14 mouse cellular contexts compared by ENCODE assay signal in genomic region chr19:53734845-53735244, GRCm38 (mm10). TPM values are rescaled to one million over a fixed set of nuclear protein-coding genes. Genes with fewer than 3 reads are reported as not detected.
DNase-seq lines count a peak whose midpoint lies in the region; ATAC-seq and TF ChIP-seq lines count a peak whose summit lies in the region.
"Had no signal": no experiment of that assay in that cellular context is flagged by ENCODE, and none has a peak within 500 bp of the region (broad histone marks: within the 10 kb centered on the region; RNA-seq: fewer than 3 reads in every experiment).

No protein-coding gene starts in this region.

- TF ChIP-seq POLR2A in embryonic fibroblast, embryonic 13.5 days (IDR thresholded peaks at IDR 0.05; ENCODE audit: low read depth, low read length), result no peak

- no peak overlapping the region for H3K4me2 ChIP-seq in lung, postnatal 0 days (replicated peaks; ENCODE audit: low read depth, low read length)
- H3K4me2 ChIP-seq: limb, embryonic 15.5 days had no signal

- no peak overlapping the region for H3K9ac ChIP-seq in lung, postnatal 0 days (replicated peaks; ENCODE audit: low read depth)
- H3K9ac ChIP-seq: limb, embryonic 15.5 days had no signal

- no peak overlapping the region for H3K27ac ChIP-seq in gastrocnemius, adult 2 months
- no peak overlapping the region for H3K27ac ChIP-seq in lung, postnatal 0 days (ENCODE audit: low read length)
- no peak overlapping the region for H3K27ac ChIP-seq in embryonic fibroblast, embryonic 13.5 days (ENCODE audit: insufficient read depth, low read length)
- H3K27ac ChIP-seq: limb, embryonic 15.5 days had no signal

- no peaks in the 10 kb centered on the region for H3K9me3 ChIP-seq in lung, postnatal 0 days (ENCODE audit: low read length)
- no peaks in the 10 kb centered on the region for H3K9me3 ChIP-seq in E14TG2a.4 (ENCODE audit: low read length)
- H3K9me3 ChIP-seq: limb, embryonic 15.5 days had no signal

- no peaks in the 10 kb centered on the region for H3K36me3 ChIP-seq in lung, postnatal 0 days (ENCODE audit: insufficient read depth, low read length)
- no peaks in the 10 kb centered on the region for H3K36me3 ChIP-seq in E14TG2a.4 (ENCODE audit: insufficient read depth, low read length)
- H3K36me3 ChIP-seq: limb, embryonic 15.5 days had no signal

- DNase-seq in gastrocnemius, adult 2 months, result no peak
- no peak for DNase-seq in gastrocnemius, postnatal 4 days (ENCODE audit: low spot score in 2 of 2)
- peak; percentile 15 for DNase-seq in lung, postnatal 0 days (ENCODE audit: low spot score)
- DNase-seq in lung, postnatal 36 days, result no peak
- DNase-seq in left cerebral cortex, adult 9 months (ENCODE audit: low spot score in 2 of 2), result no peak
- no peak for DNase-seq in layer of hippocampus, adult 9-10 months (ENCODE audit: low spot score)
- DNase-seq: adrenal gland, postnatal 25 days; cerebellum, adult 9-11 months; gastrocnemius, postnatal 10 days; kidney, adult 18-20 months; midbrain, embryonic 14.5 days had no signal

- peak; percentile 45 for TF ChIP-seq CTCF in gastrocnemius, adult 2 months (IDR thresholded peaks at IDR 0.05)
- peak; percentile 65 for TF ChIP-seq CTCF in lung, postnatal 0 days (IDR thresholded peaks at IDR 0.05)
- peak; percentile 64 for TF ChIP-seq CTCF in E14TG2a.4 (conservative IDR thresholded peaks at IDR 0.05; ENCODE audit: low read length)
- 0 out of 2 replicates have a peak, but pooled peaks have one; percentile 11 for TF ChIP-seq CTCF in embryonic fibroblast, embryonic 13.5 days (IDR thresholded peaks at IDR 0.05; ENCODE audit: borderline replicate concordance, insufficient read depth, low read length)

- no peaks in the 10 kb centered on the region for H3K4me1 ChIP-seq in lung, postnatal 0 days (ENCODE audit: insufficient read depth, low read depth, low read length)
- H3K4me1 ChIP-seq in E14TG2a.4 (replicated peaks; ENCODE audit: low read depth, low read length), result peaks cover 11% of the 10 kb centered on the region
- peaks cover 11% of the 10 kb centered on the region for H3K4me1 ChIP-seq in embryonic fibroblast, embryonic 13.5 days (ENCODE audit: control insufficient read depth, insufficient read depth, low read length)

- ATAC-seq in lung, postnatal 0 days, result no peak

- no peak for TF ChIP-seq EP300 in lung, postnatal 0 days (IDR thresholded peaks at IDR 0.05)

- WGBS in lung, postnatal 0 days, result 59% methylated on average over 5 of the region's 5 CpGs

- H3K27me3 ChIP-seq in lung, postnatal 0 days (replicated peaks; ENCODE audit: insufficient read depth, low read length), result no peaks in the 10 kb centered on the region
- no peaks in the 10 kb centered on the region for H3K27me3 ChIP-seq in E14TG2a.4 (ENCODE audit: insufficient read depth, low read length)
- H3K27me3 ChIP-seq: limb, embryonic 15.5 days had no signal

- intact Hi-C loops in gastrocnemius, adult 2 months (cut with DNase I), result no loop called here

- H3K4me3 ChIP-seq in gastrocnemius, adult 2 months, result no peak overlapping the region
- H3K4me3 ChIP-seq in lung, postnatal 0 days (ENCODE audit: low read depth, low read length), result no peak overlapping the region
- H3K4me3 ChIP-seq in E14TG2a.4 (replicated peaks; ENCODE audit: low read length), result no peak overlapping the region
- H3K4me3 ChIP-seq in embryonic fibroblast, embryonic 13.5 days (ENCODE audit: insufficient read depth, low read length), result no peak overlapping the region
- H3K4me3 ChIP-seq: limb, embryonic 15.5 days had no signal

RNA-seq across cellular contexts. Expression of gene Rbm20, which starts 57.7 kb away (rescaled TPM):
- total RNA-seq in gastrocnemius, adult 2 months (2021), result 10 to 100 TPM; 72.6 to 73.2 TPM
- total RNA-seq in gastrocnemius, postnatal 4 days (2021), result 10 to 100 TPM; 53.7 to 62.8 TPM
- polyA plus RNA-seq in lung, postnatal 0 days (2015; fragmentation: Nextera tagmentation; extraction: Ambion mirVana), result 0.51 and 0.58 TPM in 2 replicates
- 1.5 and 2.4 TPM in 2 replicates for polyA plus RNA-seq in embryonic fibroblast, embryonic 13.5 days (2011; ENCODE audit: insufficient read length, low read depth, missing spikeins)

Comparison
In these comparisons a context has a peak if more than half of its experiments do, and no peak if none do; other contexts are left out.
1. CTCF ChIP-seq: peak in every context shown above with its lines; median percentile 65 in lung, postnatal 0 days; 64 in E14TG2a.4; 45 in gastrocnemius, adult 2 months; 11 in embryonic fibroblast, embryonic 13.5 days.